Mouse (Mus musculus): ENCODE data around the gene Kctd11. TPM values are rescaled to one million over a fixed set of nuclear protein-coding genes. Genes with fewer than 3 reads are reported as not detected.
A peak's percentile ranks its signal among the peaks of the same experiment; 100 is the strongest.

The Kctd11 gene
- polyA plus RNA-seq, 1 experiment, result not detected

- Histone ChIP-seq H3K27ac (ENCODE audit: insufficient read depth, low read depth, low read length) (peak within 1 kb of the TSS; percentile 59), H3K4me3 (ENCODE audit: insufficient read depth, low read depth, low read length) (peak within 1 kb of the TSS; percentile 93), H3K4me1 (ENCODE audit: control insufficient read depth, insufficient read depth, low read length) (peaks cover 20% of the 10 kb centered on the region)
- TF ChIP-seq POLR2A (IDR thresholded peaks at IDR 0.05; ENCODE audit: insufficient read depth, low read depth, low read length), result peak; percentile 52
- TF ChIP-seq CTCF (IDR thresholded peaks at IDR 0.05; ENCODE audit: insufficient read depth, low read depth, low read length), result no peak
- WGBS, result 1% methylated on average over 61 of the region's 61 CpGs
Measured at GRCm38 (mm10) chr11:69913554-69914371, 32.6 kb upstream of the Kctd11 start, which contains the start of gene Gps2. Gene Gps2, plus strand, starts transcription at chr11:69913888.

- H3K4me1 ChIP-seq (ENCODE audit: control insufficient read depth, insufficient read depth, low read length), result peaks cover 20% of the 10 kb centered on the region
- no peak overlapping the region for H3K27ac ChIP-seq (ENCODE audit: insufficient read depth, low read depth, low read length)
- 79% methylated on average over 15 of the region's 15 CpGs for WGBS
- no peak overlapping the region for H3K4me3 ChIP-seq (ENCODE audit: insufficient read depth, low read depth, low read length)
- TF ChIP-seq POLR2A (IDR thresholded peaks at IDR 0.05; ENCODE audit: insufficient read depth, low read depth, low read length) (no peak), CTCF (IDR thresholded peaks at IDR 0.05; ENCODE audit: insufficient read depth, low read depth, low read length) (no peak)
Measured at GRCm38 (mm10) chr11:69912716-69913530, 31.7 kb upstream of the Kctd11 start.

GRCm38 (mm10) chr11:69911701-69912100, 30.5 kb upstream of the Kctd11 start:
- 89% methylated on average over 6 of the region's 6 CpGs for WGBS
- H3K4me3 ChIP-seq (ENCODE audit: insufficient read depth, low read depth, low read length), result no peak overlapping the region
- H3K4me1 ChIP-seq (ENCODE audit: control insufficient read depth, insufficient read depth, low read length), result peaks cover 20% of the 10 kb centered on the region
- no peak for TF ChIP-seq POLR2A (IDR thresholded peaks at IDR 0.05; ENCODE audit: insufficient read depth, low read depth, low read length)
- no peak for TF ChIP-seq CTCF (IDR thresholded peaks at IDR 0.05; ENCODE audit: insufficient read depth, low read depth, low read length)
- no peak overlapping the region for H3K27ac ChIP-seq (ENCODE audit: insufficient read depth, low read depth, low read length)

GRCm38 (mm10) chr11:69910781-69911560, 29.8 kb upstream of the Kctd11 start:
- H3K4me1 ChIP-seq (ENCODE audit: control insufficient read depth, insufficient read depth, low read length), result peaks cover 18% of the 10 kb centered on the region
- 90% methylated on average over 17 of the region's 17 CpGs for WGBS
- no peak for TF ChIP-seq CTCF (IDR thresholded peaks at IDR 0.05; ENCODE audit: insufficient read depth, low read depth, low read length)
- no peak for TF ChIP-seq POLR2A (IDR thresholded peaks at IDR 0.05; ENCODE audit: insufficient read depth, low read depth, low read length)
- no peak overlapping the region for H3K27ac ChIP-seq (ENCODE audit: insufficient read depth, low read depth, low read length)
- no peak overlapping the region for H3K4me3 ChIP-seq (ENCODE audit: insufficient read depth, low read depth, low read length)

GRCm38 (mm10) chr11:69910177-69910576, 29.0 kb upstream of the Kctd11 start:
- TF ChIP-seq POLR2A (IDR thresholded peaks at IDR 0.05; ENCODE audit: insufficient read depth, low read depth, low read length) (no peak), CTCF (IDR thresholded peaks at IDR 0.05; ENCODE audit: insufficient read depth, low read depth, low read length) (no peak)
- Histone ChIP-seq H3K4me3 (ENCODE audit: insufficient read depth, low read depth, low read length) (no peak overlapping the region), H3K4me1 (ENCODE audit: control insufficient read depth, insufficient read depth, low read length) (peaks cover 13% of the 10 kb centered on the region), H3K27ac (ENCODE audit: insufficient read depth, low read depth, low read length) (no peak overlapping the region)
- 94% methylated on average over 8 of the region's 8 CpGs for WGBS

GRCm38 (mm10) chr11:69909174-69909573, 28.0 kb upstream of the Kctd11 start:
- Histone ChIP-seq H3K4me1 (ENCODE audit: control insufficient read depth, insufficient read depth, low read length) (peaks cover 8% of the 10 kb centered on the region), H3K4me3 (ENCODE audit: insufficient read depth, low read depth, low read length) (no peak overlapping the region), H3K27ac (ENCODE audit: insufficient read depth, low read depth, low read length) (no peak overlapping the region)
- 90% methylated on average over 5 of the region's 5 CpGs for WGBS
- no peak for TF ChIP-seq POLR2A (IDR thresholded peaks at IDR 0.05; ENCODE audit: insufficient read depth, low read depth, low read length)
- TF ChIP-seq CTCF (IDR thresholded peaks at IDR 0.05; ENCODE audit: insufficient read depth, low read depth, low read length), result no peak

GRCm38 (mm10) chr11:69908645-69909044, 27.4 kb upstream of the Kctd11 start:
- H3K4me3 ChIP-seq (ENCODE audit: insufficient read depth, low read depth, low read length), result no peak overlapping the region
- TF ChIP-seq CTCF (IDR thresholded peaks at IDR 0.05; ENCODE audit: insufficient read depth, low read depth, low read length) (no peak), POLR2A (IDR thresholded peaks at IDR 0.05; ENCODE audit: insufficient read depth, low read depth, low read length) (no peak)
- no peak overlapping the region for H3K27ac ChIP-seq (ENCODE audit: insufficient read depth, low read depth, low read length)
- 86% methylated on average over 11 of the region's 11 CpGs for WGBS
- peaks cover 7% of the 10 kb centered on the region for H3K4me1 ChIP-seq (ENCODE audit: control insufficient read depth, insufficient read depth, low read length)

GRCm38 (mm10) chr11:69904311-69904710, 23.1 kb upstream of the Kctd11 start:
- Histone ChIP-seq H3K27ac (ENCODE audit: insufficient read depth, low read depth, low read length) (no peak overlapping the region), H3K4me3 (ENCODE audit: insufficient read depth, low read depth, low read length) (no peak overlapping the region), H3K4me1 (ENCODE audit: control insufficient read depth, insufficient read depth, low read length) (peaks cover 14% of the 10 kb centered on the region)
- TF ChIP-seq CTCF (IDR thresholded peaks at IDR 0.05; ENCODE audit: insufficient read depth, low read depth, low read length) (no peak), POLR2A (IDR thresholded peaks at IDR 0.05; ENCODE audit: insufficient read depth, low read depth, low read length) (no peak)
- 93% methylated on average over 9 of the region's 9 CpGs for WGBS
